Mouse (Mus musculus): ENCODE results near the gene Calcoco1.

The Calcoco1 gene

GRCm38 (mm10) chr15:102721980-102722475 lies at the start of gene Calcoco1:
Calcoco1 (minus strand) TSS chr15:102722178.
- peak; percentile 91 to 98 for DNase-seq (ENCODE audit: low spot score in 2 of 2)

- peak in 1 of 2 experiments; percentile 44 for DNase-seq (ENCODE audit: low spot score in 2 of 2)
Observed at GRCm38 (mm10) chr15:102770866-102771265, 48.9 kb upstream of the Calcoco1 start.

- DNase-seq (ENCODE audit: low spot score in 2 of 2): no peak
Observed at GRCm38 (mm10) chr15:102765207-102765606, 43.2 kb upstream of the Calcoco1 start.

- peak; percentile 64 to 67 for DNase-seq (ENCODE audit: low spot score in 2 of 2)
Observed at GRCm38 (mm10) chr15:102761745-102762378, 39.9 kb upstream of the Calcoco1 start.

- no peak for DNase-seq (ENCODE audit: low spot score in 2 of 2)
Observed at GRCm38 (mm10) chr15:102757686-102758085, 35.7 kb upstream of the Calcoco1 start.

GRCm38 (mm10) chr15:102755053-102755452 lies 33.1 kb upstream of the Calcoco1 start:
- no peak for DNase-seq (ENCODE audit: low spot score in 2 of 2)

- DNase-seq (ENCODE audit: low spot score in 2 of 2): no peak
Observed at GRCm38 (mm10) chr15:102754361-102754760, 32.4 kb upstream of the Calcoco1 start.

- DNase-seq (ENCODE audit: low spot score in 2 of 2): no peak
Observed at GRCm38 (mm10) chr15:102753170-102753569, 31.2 kb upstream of the Calcoco1 start.

- no peak for DNase-seq (ENCODE audit: low spot score in 2 of 2)
Observed at GRCm38 (mm10) chr15:102752164-102752563, 30.2 kb upstream of the Calcoco1 start.

GRCm38 (mm10) chr15:102750241-102750640 lies 28.3 kb upstream of the Calcoco1 start:
- DNase-seq (ENCODE audit: low spot score in 2 of 2): no peak

GRCm38 (mm10) chr15:102749103-102749502 lies 27.1 kb upstream of the Calcoco1 start:
- no peak for DNase-seq (ENCODE audit: low spot score in 2 of 2)

GRCm38 (mm10) chr15:102747853-102748252 lies 25.9 kb upstream of the Calcoco1 start:
- DNase-seq (ENCODE audit: low spot score in 2 of 2): no peak

GRCm38 (mm10) chr15:102747286-102747640 lies 25.3 kb upstream of the Calcoco1 start:
- DNase-seq (ENCODE audit: low spot score in 2 of 2): no peak

- peak in 1 of 2 experiments; percentile 48 for DNase-seq (ENCODE audit: low spot score in 2 of 2)
Observed at GRCm38 (mm10) chr15:102746488-102747285, 24.7 kb upstream of the Calcoco1 start.

- DNase-seq (ENCODE audit: low spot score in 2 of 2): no peak
Observed at GRCm38 (mm10) chr15:102746126-102746487, 24.1 kb upstream of the Calcoco1 start.

- DNase-seq (ENCODE audit: low spot score in 2 of 2): no peak
Observed at GRCm38 (mm10) chr15:102745387-102745786, 23.4 kb upstream of the Calcoco1 start.

- no peak for DNase-seq (ENCODE audit: low spot score in 2 of 2)
Observed at GRCm38 (mm10) chr15:102744831-102745230, 22.9 kb upstream of the Calcoco1 start.

GRCm38 (mm10) chr15:102744416-102744815 lies 22.4 kb upstream of the Calcoco1 start:
- DNase-seq (ENCODE audit: low spot score in 2 of 2): no peak

- no peak for DNase-seq (ENCODE audit: low spot score in 2 of 2)
Observed at GRCm38 (mm10) chr15:102743996-102744395, 22.0 kb upstream of the Calcoco1 start.

- no peak for DNase-seq (ENCODE audit: low spot score in 2 of 2)
Observed at GRCm38 (mm10) chr15:102743196-102743595, 21.2 kb upstream of the Calcoco1 start.

GRCm38 (mm10) chr15:102742589-102742988 lies 20.6 kb upstream of the Calcoco1 start:
- peak; percentile 81 to 92 for DNase-seq (ENCODE audit: low spot score in 2 of 2)

GRCm38 (mm10) chr15:102739520-102740297 lies 17.7 kb upstream of the Calcoco1 start:
- peak in 1 of 2 experiments; percentile 68 for DNase-seq (ENCODE audit: low spot score in 2 of 2)
